Mouse (Mus musculus): ENCODE data around the gene Dcdc2b. TPM values are rescaled to one million over a fixed set of nuclear protein-coding genes. Genes with fewer than 3 reads are reported as not detected.

Dcdc2b gene
- polyA plus RNA-seq, 1 experiment, result 1.1 TPM

DNA sequence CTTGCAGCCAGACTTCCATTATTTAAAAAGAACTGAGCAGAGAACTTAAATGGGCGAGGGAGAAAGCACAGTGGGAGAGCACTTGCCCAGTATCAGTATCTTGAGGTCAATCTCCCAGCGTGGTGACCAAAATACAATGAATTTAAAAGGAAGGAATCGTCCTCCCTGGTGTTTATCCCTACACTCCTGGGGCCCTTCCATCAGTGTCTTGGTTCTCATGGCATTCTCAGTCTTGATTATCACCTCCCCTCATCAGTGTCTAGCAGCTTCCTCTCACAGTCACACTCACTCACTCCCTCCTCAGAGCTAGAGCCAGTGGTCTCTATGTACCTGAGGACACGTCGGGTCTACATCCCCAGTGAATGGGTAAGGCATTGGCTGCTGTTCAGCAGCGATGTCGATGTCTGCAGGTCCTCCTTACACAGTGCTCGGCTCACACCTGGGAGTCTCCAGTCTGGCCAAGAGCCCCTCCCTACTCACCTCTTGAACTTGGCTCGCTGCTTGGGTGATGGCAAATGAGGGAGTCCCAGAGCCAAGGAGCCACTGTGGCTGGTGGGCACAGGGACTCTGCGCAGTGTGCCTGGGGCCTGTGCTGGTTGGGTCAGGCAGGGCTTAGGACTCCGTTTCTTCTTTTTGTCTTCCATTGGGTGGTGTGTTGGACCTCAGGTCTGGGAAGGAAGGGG lies 8.2 kb upstream of the Dcdc2b start:
- no peak for DNase-seq (ENCODE audit: low read depth, low spot score)
- 80% methylated on average over 11 of the region's 11 CpGs for WGBS

DNA sequence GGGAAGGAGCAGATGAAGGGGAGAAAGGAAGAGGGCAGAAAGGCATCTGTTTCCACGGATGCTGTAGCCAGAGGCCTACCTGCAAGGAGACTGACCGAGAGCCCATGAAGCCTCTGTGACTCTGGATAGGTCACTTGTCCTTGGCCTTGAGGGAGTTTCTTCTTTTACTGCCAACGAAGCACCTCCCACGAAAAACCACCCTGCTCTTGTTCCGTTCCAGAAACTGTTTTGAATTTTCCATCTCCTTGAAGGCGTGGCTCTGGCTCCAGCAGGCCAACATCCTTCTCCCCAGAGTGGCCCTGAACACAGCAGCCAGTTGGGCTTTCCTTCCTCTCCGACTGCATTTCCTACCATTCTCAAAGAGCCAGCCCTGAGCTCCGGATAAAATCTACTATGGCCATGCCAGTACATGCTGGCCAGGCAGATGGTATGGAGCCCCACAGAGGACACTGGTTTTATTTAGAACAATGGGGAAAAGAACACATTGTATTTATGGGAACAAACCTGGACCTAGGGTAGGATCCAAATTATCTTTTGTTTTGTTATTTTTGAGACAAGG lies 7.3 kb upstream of the Dcdc2b start:
- 21% methylated on average over 8 of the region's 8 CpGs for WGBS
- no peak for DNase-seq (ENCODE audit: low read depth, low spot score)

DNA sequence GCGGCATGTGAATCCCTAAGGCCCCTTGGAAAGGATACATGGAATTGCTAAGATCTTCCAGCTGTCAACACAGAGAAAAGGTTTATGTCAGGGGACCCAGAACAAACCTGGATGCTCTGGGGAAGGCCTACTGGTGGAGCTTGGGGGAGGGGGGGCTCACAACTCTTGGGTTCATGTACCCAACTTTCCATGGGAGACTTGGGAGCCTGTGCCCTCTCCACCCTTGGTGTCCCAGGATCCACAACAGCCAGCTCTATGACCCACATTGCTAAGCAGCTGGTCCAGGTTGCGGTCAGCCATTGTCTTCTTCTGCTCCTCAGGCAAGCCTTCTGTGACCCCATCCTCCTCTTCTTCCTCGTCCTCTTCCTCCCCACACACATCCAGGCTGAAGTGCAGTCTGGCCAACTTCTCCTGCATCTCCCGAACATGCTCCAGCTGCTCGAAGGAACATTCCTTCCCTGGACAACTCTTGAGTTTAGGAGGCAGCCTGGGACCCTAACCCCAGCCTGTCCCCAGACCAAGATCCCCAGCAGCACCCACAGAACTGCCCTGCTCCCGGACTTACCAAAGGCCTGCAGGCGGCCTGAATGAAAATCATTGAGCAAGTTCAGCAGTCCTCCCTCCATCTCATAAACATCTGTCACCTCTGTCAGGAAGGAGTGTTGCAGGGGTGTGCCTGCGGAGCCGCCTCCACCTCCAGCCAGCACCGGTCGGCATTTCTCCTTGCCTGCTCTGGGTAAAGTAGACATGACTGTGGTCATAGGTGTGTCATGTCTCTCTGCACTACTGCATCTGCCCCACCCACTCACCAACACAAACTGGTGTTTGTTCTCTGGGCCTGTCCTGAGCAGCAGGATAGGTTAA lies 6.6 kb upstream of the Dcdc2b start:
- 46% methylated on average over 11 of the region's 11 CpGs for WGBS
- DNase-seq (ENCODE audit: low read depth, low spot score), result no peak

DNA sequence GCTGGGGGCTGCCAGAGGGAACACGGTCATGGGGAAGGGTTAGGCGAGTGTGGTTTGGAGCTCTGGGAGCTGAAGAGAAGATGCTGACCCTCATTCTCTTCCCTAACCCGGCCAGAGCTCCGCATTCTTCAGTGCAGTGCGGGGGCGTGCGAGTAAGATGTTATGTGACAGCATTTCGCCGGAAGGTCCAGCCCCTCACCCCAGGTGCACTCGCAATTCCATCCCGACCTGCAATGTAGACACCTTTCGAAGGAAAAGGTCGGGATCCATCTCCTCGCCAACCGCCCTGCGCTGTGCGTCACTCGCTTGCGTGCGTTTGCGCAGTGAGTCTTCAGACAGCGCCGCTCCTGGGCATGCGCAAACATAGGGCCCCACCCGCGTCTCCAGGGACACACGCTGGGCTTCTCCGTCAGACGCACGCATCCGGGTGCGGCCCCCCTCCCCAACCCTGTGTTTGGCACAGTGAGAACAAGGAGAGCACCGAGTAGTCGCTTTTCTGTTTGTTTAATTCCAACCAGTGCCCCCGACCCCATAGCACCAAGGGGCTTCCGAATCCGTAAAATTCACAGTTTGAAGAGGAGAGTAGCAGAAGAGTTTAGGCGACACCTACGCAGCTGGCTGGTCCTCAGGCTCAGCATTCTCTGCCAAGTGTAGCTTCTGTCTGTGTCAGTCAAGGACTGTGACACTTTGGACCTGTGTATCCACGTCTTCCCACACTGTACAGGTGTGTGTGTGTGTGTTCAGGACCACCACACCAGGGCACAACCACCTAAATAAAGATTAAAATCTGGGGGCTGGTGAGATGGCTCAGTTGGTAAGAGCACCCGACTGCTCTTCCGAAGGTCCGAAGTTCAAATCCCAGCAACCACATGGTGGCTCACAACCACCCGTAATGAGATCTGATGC lies 5.0 kb upstream of the Dcdc2b start, which contains the start of gene Iqcc:
Gene Iqcc, minus strand, starts transcription at position 314 of the 906 bp plus-strand sequence.
- WGBS, result 3% methylated on average over 44 of the region's 44 CpGs
- no peak for DNase-seq (ENCODE audit: low read depth, low spot score)

DNA sequence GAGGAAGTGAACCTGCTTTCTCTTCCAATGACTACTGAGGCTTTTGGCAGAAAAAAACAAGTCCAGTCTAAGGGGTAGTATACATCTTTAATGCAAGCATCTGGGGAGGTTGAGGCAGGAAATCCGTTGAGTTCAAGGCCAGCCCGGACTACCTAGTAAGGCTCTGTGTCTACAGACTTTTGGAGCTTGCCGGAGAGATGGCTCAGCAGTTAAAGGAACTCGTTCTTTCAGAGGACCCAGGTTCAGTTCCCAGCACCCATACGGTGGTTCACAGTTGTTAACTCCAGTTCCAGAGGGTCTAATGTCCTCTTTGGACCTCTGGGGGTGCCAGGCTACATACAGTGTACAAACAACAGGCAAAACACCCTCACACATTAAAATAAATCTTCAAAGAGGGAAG lies 4.0 kb upstream of the Dcdc2b start:
- no peak for DNase-seq (ENCODE audit: low read depth, low spot score)
- WGBS, result 92% methylated on average over 5 of the region's 5 CpGs

DNA sequence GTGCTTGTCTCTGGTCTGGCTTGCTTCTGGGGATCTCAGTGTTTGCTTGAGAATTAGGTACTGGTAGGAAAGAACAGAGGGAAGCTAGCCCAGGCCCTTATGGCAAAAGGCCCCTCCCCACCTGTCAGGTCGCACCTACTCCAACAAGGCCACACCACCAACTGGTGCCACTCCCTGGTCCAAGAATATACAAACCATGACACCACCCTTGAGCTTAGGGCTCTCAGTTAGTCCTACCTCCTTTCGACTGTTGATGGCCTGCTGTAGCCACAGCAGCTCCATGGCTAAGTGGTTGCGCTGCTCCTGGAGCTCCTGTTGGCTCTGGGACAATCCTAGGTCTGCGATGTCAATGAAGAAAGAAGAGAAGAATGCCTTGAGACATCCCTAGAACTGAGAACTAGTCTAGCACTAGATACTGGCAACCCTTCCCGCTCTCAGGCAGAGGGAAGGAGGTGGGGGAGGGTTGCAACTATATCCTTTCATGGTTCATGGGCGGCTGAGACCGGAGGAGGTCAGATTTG lies 3.1 kb upstream of the Dcdc2b start:
- no peak for DNase-seq (ENCODE audit: low read depth, low spot score)
- WGBS, result 90% methylated on average over 7 of the region's 7 CpGs

DNA sequence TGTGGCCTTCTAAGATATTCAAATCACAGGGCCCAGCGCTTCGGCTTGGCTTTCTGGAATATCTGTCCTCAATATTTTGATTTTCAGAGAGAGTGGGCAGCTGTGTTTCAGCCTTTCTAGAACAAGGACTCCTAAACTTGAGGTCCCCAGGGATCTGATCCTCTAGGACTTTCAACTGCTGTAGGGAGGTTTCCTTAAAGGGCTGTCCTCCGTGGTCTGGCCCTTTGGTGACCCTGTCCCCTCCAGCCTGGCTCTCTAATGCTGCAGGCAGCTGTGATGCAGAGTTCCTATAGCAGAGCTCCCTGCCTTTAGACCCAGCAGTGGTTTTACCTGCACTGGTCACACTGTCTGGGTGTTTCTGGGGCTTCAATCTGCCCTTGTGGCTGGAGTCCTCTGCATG lies 2.6 kb upstream of the Dcdc2b start:
- 85% methylated on average over 3 of the region's 3 CpGs for WGBS
- DNase-seq (ENCODE audit: low read depth, low spot score), result no peak

DNA sequence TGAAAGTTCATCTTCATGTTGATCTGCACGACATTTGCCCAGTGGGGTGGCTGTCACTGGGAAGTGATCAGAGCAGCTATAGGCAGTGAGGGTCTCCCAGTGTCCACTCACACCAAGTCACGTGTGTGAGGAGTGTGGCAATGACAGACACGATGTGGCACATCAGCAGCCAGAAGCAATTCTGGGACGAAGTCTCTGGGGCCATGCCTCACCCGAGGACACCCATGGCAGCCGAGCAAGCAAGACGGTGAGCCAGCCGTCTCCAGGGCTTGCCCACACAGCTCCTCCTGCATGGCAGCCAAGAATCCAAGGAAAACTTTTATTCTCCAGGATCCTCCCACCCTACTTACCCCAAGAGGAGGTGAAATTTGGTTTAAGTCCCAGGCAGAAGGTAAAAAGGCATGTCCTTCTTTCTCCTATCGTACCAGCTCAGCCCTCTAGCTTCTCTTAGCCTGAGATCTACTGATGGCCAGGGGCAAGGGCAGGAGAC lies 1.8 kb upstream of the Dcdc2b start:
- WGBS, result 88% methylated on average over 9 of the region's 9 CpGs
- no peak for DNase-seq (ENCODE audit: low read depth, low spot score)

DNA sequence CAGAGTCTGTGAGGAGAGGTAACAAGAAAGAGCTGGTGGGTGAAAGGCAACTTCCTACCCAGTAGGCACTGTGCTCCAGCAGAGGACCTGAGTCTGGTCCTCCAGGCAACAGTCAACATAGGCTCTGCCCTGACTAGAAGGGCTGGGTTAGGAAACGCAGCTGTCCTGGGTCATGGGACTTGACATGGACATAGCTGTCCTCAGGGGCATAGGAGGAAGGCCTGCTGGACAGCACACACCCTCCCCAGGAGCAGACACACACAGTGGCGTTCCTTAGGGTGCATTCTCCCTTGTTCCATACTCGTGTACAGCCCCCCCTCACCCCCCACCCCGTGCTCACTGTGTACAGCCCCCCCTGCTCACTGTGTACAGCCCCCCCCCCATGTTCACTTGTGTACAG lies 3.6 kb downstream of the Dcdc2b start:
- 60% methylated on average over 4 of the region's 4 CpGs for WGBS
- DNase-seq (ENCODE audit: low read depth, low spot score), result no peak

DNA sequence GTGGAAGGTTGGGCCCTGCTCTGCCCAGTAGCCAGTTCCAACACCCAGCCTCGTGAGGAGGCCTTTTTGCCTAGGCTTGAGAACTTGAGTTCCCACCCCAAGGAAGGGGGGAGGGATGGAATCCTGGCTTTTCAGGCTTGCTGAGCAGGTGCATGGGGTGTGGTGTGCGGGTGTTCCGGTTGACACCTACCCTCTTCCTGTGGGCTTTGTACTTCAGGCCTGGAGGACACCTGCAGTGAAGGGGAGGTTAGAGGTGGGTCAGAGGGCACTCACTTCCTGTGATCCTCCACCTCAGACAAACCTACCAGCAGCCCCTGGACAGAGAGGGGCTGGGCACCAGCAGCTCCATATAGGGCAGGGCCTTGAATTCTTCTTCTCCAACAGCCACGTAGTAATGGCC lies 4.0 kb downstream of the Dcdc2b start:
- no peak for DNase-seq (ENCODE audit: low read depth, low spot score)
- 54% methylated on average over 4 of the region's 4 CpGs for WGBS

DNA sequence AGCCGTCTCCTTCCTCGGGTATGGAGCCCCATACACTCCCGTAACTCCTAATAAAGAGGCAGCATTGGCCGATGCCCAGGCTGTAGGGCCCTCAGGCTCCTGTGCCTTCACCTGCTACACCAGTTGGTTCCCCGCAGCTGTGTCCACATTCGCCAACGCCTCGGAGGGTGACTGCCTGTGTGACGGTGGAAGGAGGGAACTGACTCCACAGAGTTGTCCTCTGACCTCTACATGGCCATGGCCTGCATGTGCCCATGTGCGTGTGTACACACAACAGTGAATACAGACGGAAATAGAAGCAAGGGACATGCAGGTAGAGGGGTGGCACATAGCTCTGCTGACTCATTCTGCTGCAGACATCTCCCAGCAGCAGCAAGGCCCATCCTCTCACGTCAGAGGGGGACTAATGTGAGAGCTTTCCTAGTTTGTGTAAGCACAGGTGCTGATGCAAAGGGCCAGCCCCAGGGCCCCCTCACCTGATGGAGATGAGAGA lies 4.9 kb downstream of the Dcdc2b start:
- DNase-seq (ENCODE audit: low read depth, low spot score), result no peak

DNA sequence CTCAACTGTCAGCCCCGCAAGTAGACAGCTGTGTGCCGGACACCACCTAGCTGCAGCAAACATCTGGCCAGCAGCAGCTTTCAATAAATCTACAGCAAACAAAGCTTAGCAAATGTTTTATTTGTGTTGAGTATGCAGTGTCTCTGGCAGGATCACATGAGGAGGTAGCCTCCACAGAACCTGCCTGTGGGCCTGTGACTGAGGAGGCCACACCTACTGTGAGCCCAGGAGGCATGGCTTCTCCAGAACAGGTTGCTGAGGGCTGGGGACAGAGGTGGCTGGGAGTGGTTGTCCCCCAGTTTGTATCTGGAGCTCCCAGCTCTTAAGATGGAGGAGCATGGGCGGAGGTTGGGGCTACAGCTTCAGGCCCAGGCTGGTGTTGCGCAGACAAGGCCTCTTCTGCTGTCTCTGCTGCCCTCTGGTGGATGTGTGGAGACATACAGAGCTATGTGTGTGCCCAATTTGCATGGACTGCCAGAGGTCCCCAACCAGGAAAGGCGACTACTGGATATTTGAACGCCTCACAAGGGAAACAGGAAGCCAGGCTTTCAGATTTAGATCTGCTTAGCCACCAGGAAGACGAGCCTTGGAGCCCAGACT lies 5.5 kb downstream of the Dcdc2b start:
- 30% methylated on average over 7 of the region's 7 CpGs for WGBS
- no peak for DNase-seq (ENCODE audit: low read depth, low spot score)

More for the DNA sequence above, 4.9 kb downstream of the Dcdc2b start:
- WGBS, result 56% methylated on average over 12 of the region's 12 CpGs

DNA sequence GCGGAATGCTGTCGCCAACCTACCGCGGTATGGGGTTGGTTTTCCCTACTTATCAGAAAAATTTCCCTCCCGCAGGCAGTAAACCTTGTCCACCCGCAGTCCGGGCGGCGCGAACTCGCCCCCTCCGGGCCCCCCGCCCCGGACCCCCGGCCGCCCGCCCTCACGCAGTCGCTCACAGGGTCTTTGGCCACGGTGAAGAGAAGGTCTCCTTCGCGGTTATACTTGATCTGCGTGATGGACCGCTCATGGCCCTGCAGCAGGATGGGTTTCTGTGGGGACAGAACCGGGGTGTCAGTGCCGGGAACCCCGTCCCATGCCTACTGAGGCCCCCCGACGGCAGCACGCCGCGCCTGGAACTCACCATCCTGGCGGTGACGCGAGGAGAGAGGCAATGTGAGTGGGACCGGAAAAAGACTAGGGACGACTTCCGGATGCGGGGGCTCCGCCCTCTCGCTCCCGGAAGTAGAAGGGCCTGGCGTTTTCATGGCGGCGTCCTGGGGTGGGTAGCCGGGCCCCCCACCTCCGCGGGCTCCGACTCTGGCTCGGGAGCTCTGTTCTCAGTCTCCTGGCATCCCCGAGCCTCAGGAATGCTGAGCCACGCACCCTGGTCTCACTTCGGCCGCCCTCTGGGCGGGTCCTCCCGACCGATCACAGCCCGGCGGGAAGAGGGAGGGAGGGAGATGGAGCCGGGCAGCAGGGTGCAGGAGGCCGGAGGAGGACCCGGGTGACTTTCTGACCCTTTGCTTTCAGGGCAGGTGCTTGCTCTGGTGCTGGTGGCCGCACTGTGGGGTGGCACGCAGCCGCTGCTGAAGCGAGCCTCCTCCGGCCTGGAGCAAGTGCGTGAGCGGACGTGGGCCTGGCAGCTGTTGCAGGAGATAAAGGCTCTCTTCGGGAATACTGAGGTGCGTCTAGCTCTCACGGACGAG lies 13.6 kb downstream of the Dcdc2b start, which contains the start of the genes Eif3i and Tmem234:
Gene Eif3i, minus strand, starts transcription at position 416 of the 926 bp plus-strand sequence.
Gene Tmem234, plus strand, starts transcription at position 436 of the 926 bp plus-strand sequence.
- WGBS, result under 1% methylated on average over 74 of the region's 74 CpGs
- DNase-seq (ENCODE audit: low read depth, low spot score), result no peak

DNA sequence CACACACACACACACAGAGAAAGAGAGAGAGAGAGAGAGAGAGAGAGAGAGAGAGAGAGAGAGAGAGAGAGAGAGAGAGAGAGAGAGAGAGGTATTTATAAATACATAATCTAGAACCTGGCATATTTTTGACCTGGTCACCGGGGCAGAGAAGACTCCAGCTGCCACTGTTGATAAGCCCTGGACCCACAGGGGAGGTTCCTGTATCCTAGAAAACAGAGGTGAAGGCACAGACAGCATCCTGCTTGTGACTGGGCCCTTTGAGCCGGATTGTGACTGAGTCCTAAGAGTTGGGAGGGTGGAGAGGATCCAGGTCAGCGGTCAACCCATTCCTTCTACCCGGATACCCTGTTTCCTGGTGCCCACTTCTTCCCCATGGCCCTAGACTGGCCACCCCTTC lies 25.2 kb downstream of the Dcdc2b start:
- no peak for DNase-seq (ENCODE audit: low read depth, low spot score)
- 72% methylated on average over 4 of the region's 4 CpGs for WGBS

DNA sequence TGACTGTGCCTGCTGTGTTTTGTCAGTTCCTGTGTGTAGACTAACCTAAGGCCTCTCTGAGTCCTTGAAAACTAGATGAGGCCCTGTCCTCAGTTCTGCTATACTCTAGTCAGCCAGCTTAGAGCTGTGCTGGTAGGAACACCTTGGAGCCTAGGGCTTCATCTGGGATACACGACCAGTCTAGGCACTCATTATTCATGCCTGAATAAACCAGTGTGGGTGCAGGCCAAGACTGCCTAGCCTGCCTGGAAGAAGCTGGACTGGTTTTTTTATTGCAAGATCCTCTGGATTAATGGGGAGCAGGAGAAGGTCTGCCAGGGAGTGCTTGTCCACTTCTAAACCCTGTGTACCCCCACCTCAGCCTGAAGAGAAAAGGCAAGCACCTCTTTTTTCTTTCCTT lies 27.1 kb downstream of the Dcdc2b start:
- WGBS, result 48% methylated on average over 1 of the region's 1 CpGs
- DNase-seq (ENCODE audit: low read depth, low spot score), result no peak

DNA sequence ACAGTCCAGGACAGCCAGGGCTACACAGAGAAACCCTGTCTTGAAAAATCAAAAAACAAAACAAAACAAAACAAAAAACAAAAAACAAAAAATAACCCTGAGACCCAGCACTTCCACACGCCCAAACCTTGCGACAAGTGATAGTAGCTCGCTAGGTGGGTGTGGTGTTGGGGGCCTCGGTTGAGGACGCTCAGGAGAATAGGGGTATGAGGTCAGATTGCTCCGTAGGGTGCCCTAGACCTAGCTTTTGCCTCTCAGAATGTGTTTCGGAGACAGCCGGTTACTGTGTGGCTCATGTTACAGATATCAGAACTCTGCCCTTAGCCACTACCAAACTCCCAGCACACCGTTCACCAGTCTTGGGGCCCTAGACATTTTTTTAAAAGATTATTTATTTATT lies 28.3 kb downstream of the Dcdc2b start:
- WGBS, result 89% methylated on average over 9 of the region's 9 CpGs
- no peak for DNase-seq (ENCODE audit: low read depth, low spot score)

DNA sequence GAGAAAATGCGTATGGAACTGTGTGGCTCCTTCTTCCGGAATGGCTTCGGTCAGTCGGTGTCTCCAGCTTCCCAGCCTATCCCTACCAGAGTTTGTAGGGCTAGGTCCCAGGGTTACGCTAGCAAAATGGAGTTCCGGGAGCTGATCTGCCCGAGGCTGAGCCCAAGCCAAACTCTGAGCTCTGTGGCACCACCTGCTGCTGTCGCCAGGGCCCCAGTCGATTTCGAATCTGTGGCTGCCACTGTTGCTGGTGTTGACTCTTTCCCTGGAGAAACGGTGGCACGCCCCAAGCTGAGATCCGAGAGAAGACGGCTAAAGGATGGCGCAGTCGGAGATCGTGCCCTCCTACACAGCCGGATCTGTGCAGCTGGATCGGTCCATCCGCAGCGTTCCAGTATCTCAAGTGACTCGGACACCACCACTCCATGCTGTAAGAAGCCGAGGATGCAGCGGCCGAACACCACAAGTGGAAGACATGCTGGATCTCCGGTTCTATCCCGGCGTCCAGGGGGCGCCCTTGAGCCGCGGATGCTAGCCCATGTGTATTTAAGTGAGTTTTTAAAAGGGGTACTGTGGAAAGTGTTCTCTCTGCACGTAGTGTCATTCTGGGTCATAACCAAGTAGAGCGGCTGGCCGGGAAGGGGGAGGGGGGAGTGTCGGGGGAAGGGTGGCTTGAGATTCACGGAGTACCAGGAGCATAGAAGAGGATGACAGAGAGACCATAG lies 29.0 kb downstream of the Dcdc2b start:
- 2% methylated on average over 36 of the region's 36 CpGs for WGBS
- peak; percentile 69 for DNase-seq (ENCODE audit: low read depth, low spot score)

Measured in large intestine, adult 2 months (tissue).